Mouse (Mus musculus) spleen, embryonic (tissue): ENCODE data around the gene Lrrc47.

Source experiments
- CTCF ChIA-PET: fragments of 350-600 bp; sonication (Branson Sonifier 250); formaldehyde crosslinking; loops from one replicate; lab custom pipeline; 2022; lab: Charles Lee

Lrrc47 gene

GRCm38 (mm10) chr4:154011646-154012089 is at the start of gene Lrrc47:
Gene Lrrc47 (plus strand): TSS chr4:154011731.
- CTCF ChIA-PET = interaction anchor here (0.5 to 1.9 kb wide), 3 partner anchors 37 to 1984 kb away, joined by 3 to 6 read pairs (median 3); partner anchors contain the start of genes Cep104, Dffb and Zbtb48

- CTCF ChIA-PET = no interaction called here
Observed at GRCm38 (mm10) chr4:153962631-153963030, 48.9 kb upstream of the Lrrc47 start.

GRCm38 (mm10) chr4:153966651-153967050 is 44.9 kb upstream of the Lrrc47 start:
- CTCF ChIA-PET = no interaction called here

GRCm38 (mm10) chr4:153967556-153967955 is 44.0 kb upstream of the Lrrc47 start:
- CTCF ChIA-PET = no interaction called here

- CTCF ChIA-PET = no interaction called here
Observed at GRCm38 (mm10) chr4:153968063-153968462, 43.5 kb upstream of the Lrrc47 start.

GRCm38 (mm10) chr4:153974431-153975291 is 36.9 kb upstream of the Lrrc47 start, which contains the start of the genes Dffb and Cep104:
Gene Dffb (minus strand): TSS chr4:153975126.
Gene Cep104 (plus strand): TSS chr4:153975194.
- CTCF ChIA-PET = interaction anchor here (1.6 kb wide), 1 partner anchor 37 kb away, joined by 6 read pairs; the partner anchor contains the start of gene Lrrc47

- CTCF ChIA-PET = interaction anchor here (1.6 kb wide), 1 partner anchor 36 kb away, joined by 6 read pairs; the partner anchor contains the start of gene Lrrc47
Observed at GRCm38 (mm10) chr4:153975292-153975662, 36.3 kb upstream of the Lrrc47 start.

GRCm38 (mm10) chr4:153975768-153976167 is 35.8 kb upstream of the Lrrc47 start:
- CTCF ChIA-PET = interaction anchor here (1.6 kb wide), 1 partner anchor 36 kb away, joined by 6 read pairs; the partner anchor contains the start of gene Lrrc47

GRCm38 (mm10) chr4:153979243-153979642 is 32.3 kb upstream of the Lrrc47 start:
- CTCF ChIA-PET = no interaction called here

GRCm38 (mm10) chr4:153980470-153980869 is 31.1 kb upstream of the Lrrc47 start:
- CTCF ChIA-PET = interaction anchor here (0.6 kb wide), 1 partner anchor 189 kb away, joined by 10 read pairs; no protein-coding TSS in a partner anchor

- CTCF ChIA-PET = no interaction called here
Observed at GRCm38 (mm10) chr4:153992715-153993114, 18.8 kb upstream of the Lrrc47 start.

GRCm38 (mm10) chr4:153993505-153993904 is 18.0 kb upstream of the Lrrc47 start:
- CTCF ChIA-PET = no interaction called here

GRCm38 (mm10) chr4:154005488-154005887 is 6.0 kb upstream of the Lrrc47 start:
- CTCF ChIA-PET = interaction anchor here (0.6 kb wide), 1 partner anchor 93 kb away, joined by 3 read pairs; no protein-coding TSS in a partner anchor

GRCm38 (mm10) chr4:154006264-154006663 is 5.3 kb upstream of the Lrrc47 start:
- CTCF ChIA-PET = interaction anchor here (0.6 kb wide), 1 partner anchor 92 kb away, joined by 3 read pairs; no protein-coding TSS in a partner anchor

GRCm38 (mm10) chr4:154007759-154008158 is 3.8 kb upstream of the Lrrc47 start:
- CTCF ChIA-PET = no interaction called here

GRCm38 (mm10) chr4:154010907-154011645 is 455 bp upstream of the Lrrc47 start:
- CTCF ChIA-PET = interaction anchor here (0.5 to 1.9 kb wide), 3 partner anchors 36 to 1984 kb away, joined by 3 to 6 read pairs (median 3); partner anchors contain the start of genes Cep104, Dffb and Zbtb48

- CTCF ChIA-PET = interaction anchor here (1.2 to 1.9 kb wide), 2 partner anchors 37 to 54 kb away, joined by 3 to 6 read pairs; partner anchors contain the start of genes Cep104 and Dffb
Observed at GRCm38 (mm10) chr4:154012132-154012882, 776 bp downstream of the Lrrc47 start.

GRCm38 (mm10) chr4:154015476-154015875 is 3.9 kb downstream of the Lrrc47 start:
- CTCF ChIA-PET = no interaction called here

- CTCF ChIA-PET = no interaction called here
Observed at GRCm38 (mm10) chr4:154019571-154019970, 8.0 kb downstream of the Lrrc47 start.

GRCm38 (mm10) chr4:154021432-154021831 is 9.9 kb downstream of the Lrrc47 start:
- CTCF ChIA-PET = no interaction called here

GRCm38 (mm10) chr4:154022407-154022806 is 10.9 kb downstream of the Lrrc47 start:
- CTCF ChIA-PET = no interaction called here
